Mouse (Mus musculus): ENCODE measurements around the gene Tmem102. TPM values are rescaled to one million over a fixed set of nuclear protein-coding genes. Genes with fewer than 3 reads are reported as not detected.
A peak's percentile ranks its signal among the peaks of the same experiment; 100 is the strongest.

The Tmem102 gene
- polyA plus RNA-seq, 1 experiment from 2014 or later = 4.1 TPM

- Histone ChIP-seq H3K4me2 (ENCODE audit: low read depth, low read length) (no peak overlapping the region), H3K9ac (ENCODE audit: low read depth, low read length) (no peak overlapping the region), H3K9me3 (ENCODE audit: control insufficient read depth, low read length) (no peaks in the 10 kb centered on the region), H3K27ac (replicated peaks; ENCODE audit: low read depth, low read length) (no peak overlapping the region), H3K4me3 (ENCODE audit: low read depth, low read length) (no peak overlapping the region), H3K4me1 (ENCODE audit: control insufficient read depth, insufficient read depth, low read length) (no peaks in the 10 kb centered on the region; the same call in 1 of the 2 replicates), H3K27me3 (replicated peaks; ENCODE audit: control insufficient read depth, insufficient read depth, low read length) (no peaks in the 10 kb centered on the region), H3K36me3 (ENCODE audit: control insufficient read depth, insufficient read depth, low read length) (peaks cover 29% of the 10 kb centered on the region)
- DNase-seq (ENCODE audit: low spot score) (no peak), ATAC-seq (ENCODE audit: low read depth) (no peak)
- WGBS = 49% methylated on average over 5 of the region's 5 CpGs
Measured at GRCm38 (mm10) chr11:69774961-69775360, 30.5 kb downstream of the Tmem102 start.

GRCm38 (mm10) chr11:69767625-69767909 lies 37.9 kb downstream of the Tmem102 start:
- 58% methylated on average over 4 of the region's 4 CpGs for WGBS
- Histone ChIP-seq H3K9me3 (ENCODE audit: control insufficient read depth, low read length) (no peaks in the 10 kb centered on the region), H3K4me1 (ENCODE audit: control insufficient read depth, insufficient read depth, low read length) (no peaks in the 10 kb centered on the region), H3K27ac (replicated peaks; ENCODE audit: low read depth, low read length) (0 out of 2 replicates have a peak overlapping the region, but pooled peaks have one; percentile 93), H3K4me3 (ENCODE audit: low read depth, low read length) (no peak overlapping the region), H3K4me2 (ENCODE audit: low read depth, low read length) (peak overlapping the region; percentile 68; the same call in 1 of the 2 replicates), H3K36me3 (ENCODE audit: control insufficient read depth, insufficient read depth, low read length) (no peaks in the 10 kb centered on the region), H3K9ac (ENCODE audit: low read depth, low read length) (no peak overlapping the region), H3K27me3 (replicated peaks; ENCODE audit: control insufficient read depth, insufficient read depth, low read length) (no peaks in the 10 kb centered on the region)
- DNase-seq (ENCODE audit: low spot score) (no peak), ATAC-seq (ENCODE audit: low read depth) (no peak)

DNA sequence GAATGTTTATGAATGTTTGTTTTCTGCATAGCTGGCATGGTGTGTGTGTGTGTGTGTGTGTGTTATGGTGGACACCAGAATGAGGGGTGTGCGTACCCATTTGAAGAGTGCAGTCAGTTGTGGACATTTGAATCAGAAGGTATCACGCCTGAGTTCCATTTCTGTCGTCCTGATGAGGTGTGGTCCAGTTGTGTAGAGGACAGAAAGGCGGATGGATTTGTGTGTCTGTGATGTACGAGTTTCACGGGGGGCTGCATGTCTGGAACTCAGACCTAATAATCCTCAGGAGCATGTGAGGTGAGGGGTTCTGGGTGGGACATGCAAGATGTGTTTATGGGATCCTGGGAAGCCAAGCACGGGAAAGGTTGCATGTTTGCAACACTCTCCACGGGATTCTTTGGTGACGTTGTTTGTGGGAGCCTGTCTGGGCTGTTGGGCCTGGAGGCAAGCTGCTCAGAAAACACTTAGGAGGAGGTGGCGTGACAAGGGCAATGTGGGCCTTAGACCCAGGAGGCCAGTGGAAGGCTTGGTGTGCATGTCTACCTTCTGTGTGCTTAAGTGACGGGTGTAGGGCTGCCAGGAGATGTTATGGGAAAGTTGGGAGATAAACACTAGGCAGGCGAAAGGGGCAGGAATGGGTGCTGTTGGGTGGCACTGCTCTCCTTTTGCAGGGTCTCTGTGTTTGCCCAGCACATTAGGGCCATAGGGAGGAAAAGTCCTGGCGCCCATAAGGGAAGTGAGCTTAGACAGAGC lies 38.4 kb downstream of the Tmem102 start:
- no peaks in the 10 kb centered on the region for H3K27me3 ChIP-seq (replicated peaks; ENCODE audit: control insufficient read depth, insufficient read depth, low read length)
- peak overlapping the region; percentile 68 for H3K4me2 ChIP-seq (ENCODE audit: low read depth, low read length)
- peak overlapping the region; percentile 92 for H3K4me3 ChIP-seq (ENCODE audit: low read depth, low read length)
- peak overlapping the region; percentile 93; the same call in 1 of the 2 replicates for H3K27ac ChIP-seq (replicated peaks; ENCODE audit: low read depth, low read length)
- no peaks in the 10 kb centered on the region for H3K4me1 ChIP-seq (ENCODE audit: control insufficient read depth, insufficient read depth, low read length)
- DNase-seq (ENCODE audit: low spot score) (no peak), ATAC-seq (ENCODE audit: low read depth) (no peak)
- H3K9me3 ChIP-seq (ENCODE audit: control insufficient read depth, low read length) = no peaks in the 10 kb centered on the region
- H3K9ac ChIP-seq (ENCODE audit: low read depth, low read length) = peak overlapping the region; percentile 98
- H3K36me3 ChIP-seq (ENCODE audit: control insufficient read depth, insufficient read depth, low read length) = no peaks in the 10 kb centered on the region
- 51% methylated on average over 13 of the region's 13 CpGs for WGBS

DNA sequence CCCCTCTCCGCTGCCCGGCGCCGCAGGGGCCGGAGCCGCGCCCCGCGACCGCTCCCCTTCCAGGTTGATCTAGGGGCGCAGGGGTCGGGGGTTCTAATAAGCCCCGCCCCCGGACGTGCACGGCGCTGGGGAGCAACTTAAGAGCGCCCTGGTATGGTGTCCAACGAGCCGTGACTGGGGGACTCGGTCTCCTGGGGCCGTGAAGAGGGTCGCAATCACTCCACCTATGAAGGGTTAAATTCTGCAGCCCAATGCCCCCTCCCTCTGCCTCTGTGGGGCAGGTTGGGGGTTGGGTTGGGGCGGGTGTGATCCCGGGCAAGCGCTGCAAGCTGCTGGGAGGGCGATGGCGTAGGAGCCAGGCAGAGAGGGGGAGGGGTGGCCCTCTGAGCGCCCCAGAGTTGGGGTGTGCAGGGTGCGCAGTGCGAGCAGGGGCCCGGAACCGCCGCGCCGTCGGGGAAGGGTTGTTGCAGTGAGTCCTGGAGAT lies 39.3 kb downstream of the Tmem102 start:
- peak; percentile 84 for ATAC-seq (ENCODE audit: low read depth)
- peak overlapping the region; percentile 92 for H3K4me3 ChIP-seq (ENCODE audit: low read depth, low read length)
- 1% methylated on average over 26 of the region's 37 CpGs for WGBS
- H3K36me3 ChIP-seq (ENCODE audit: control insufficient read depth, insufficient read depth, low read length) = no peaks in the 10 kb centered on the region
- no peaks in the 10 kb centered on the region for H3K27me3 ChIP-seq (replicated peaks; ENCODE audit: control insufficient read depth, insufficient read depth, low read length)
- H3K4me2 ChIP-seq (ENCODE audit: low read depth, low read length) = peak overlapping the region; percentile 68
- H3K9me3 ChIP-seq (ENCODE audit: control insufficient read depth, low read length) = no peaks in the 10 kb centered on the region
- H3K4me1 ChIP-seq (ENCODE audit: control insufficient read depth, insufficient read depth, low read length) = no peaks in the 10 kb centered on the region
- DNase-seq (ENCODE audit: low spot score) = peak; percentile 69
- peak overlapping the region; percentile 93 for H3K27ac ChIP-seq (replicated peaks; ENCODE audit: low read depth, low read length)
- H3K9ac ChIP-seq (ENCODE audit: low read depth, low read length) = peak overlapping the region; percentile 98

DNA sequence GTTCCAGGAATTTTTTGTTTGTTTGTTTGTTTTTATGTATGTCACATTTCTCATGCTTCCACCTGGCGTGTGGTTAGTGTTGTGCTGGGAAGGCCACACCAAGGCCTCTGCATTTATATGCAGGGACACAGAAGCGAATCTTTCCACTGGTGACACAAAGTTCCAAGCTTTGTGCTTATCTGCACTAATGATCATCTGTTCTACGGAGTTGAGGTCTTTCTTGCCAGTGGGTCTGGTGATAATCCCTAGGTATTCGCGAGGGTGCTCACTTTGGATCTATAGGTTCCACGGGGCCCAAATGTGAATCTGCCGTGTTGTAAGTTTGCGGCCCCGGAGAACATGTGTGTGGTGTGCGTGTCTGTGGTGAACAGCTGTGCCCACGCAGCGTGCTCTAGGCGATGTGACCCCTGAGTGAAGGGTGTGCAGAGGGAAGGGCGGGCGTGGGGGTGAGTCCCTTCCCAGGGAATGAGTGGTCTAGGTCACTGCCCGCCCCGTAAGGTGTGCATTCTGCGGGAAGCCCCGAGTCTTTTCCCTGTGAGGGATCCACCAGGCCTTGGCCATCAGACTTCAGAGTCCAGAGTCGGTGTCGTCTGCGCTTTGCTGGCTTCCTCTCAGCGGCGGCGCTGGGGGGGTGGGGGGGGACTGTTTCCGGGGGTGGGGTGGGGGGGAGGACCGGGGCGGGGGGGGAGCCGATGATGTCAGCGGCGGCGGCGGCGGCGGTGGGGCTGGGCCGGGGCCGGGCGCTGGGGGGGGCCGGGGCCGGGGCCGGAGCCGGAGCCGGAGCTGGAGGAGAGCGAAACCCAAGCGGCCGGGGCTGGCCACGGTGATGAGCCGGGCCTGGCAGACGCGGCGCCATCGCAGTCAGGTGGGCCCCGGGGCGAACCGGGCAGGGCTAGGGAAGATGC lies 40.0 kb downstream of the Tmem102 start, which contains the start of gene Zbtb4:
TSS of gene Zbtb4 (plus strand) at position 692 of the 905 bp plus-strand sequence.
- H3K4me1 ChIP-seq (ENCODE audit: control insufficient read depth, insufficient read depth, low read length) = peaks cover 2% of the 10 kb centered on the region; the same call in 1 of the 2 replicates
- peak within 1 kb of the TSS; percentile 68 for H3K4me2 ChIP-seq (ENCODE audit: low read depth, low read length)
- H3K9ac ChIP-seq (ENCODE audit: low read depth, low read length) = peak within 1 kb of the TSS; percentile 98
- H3K9me3 ChIP-seq (ENCODE audit: control insufficient read depth, low read length) = no peaks in the 10 kb centered on the region
- H3K4me3 ChIP-seq (ENCODE audit: low read depth, low read length) = peak within 1 kb of the TSS; percentile 92
- peak; percentile 49 for DNase-seq (ENCODE audit: low spot score)
- ATAC-seq (ENCODE audit: low read depth) = peak; percentile 71
- no peaks in the 10 kb centered on the region for H3K27me3 ChIP-seq (replicated peaks; ENCODE audit: control insufficient read depth, insufficient read depth, low read length)
- 34% methylated on average over 18 of the region's 55 CpGs for WGBS
- H3K27ac ChIP-seq (replicated peaks; ENCODE audit: low read depth, low read length) = peak within 1 kb of the TSS; percentile 93
- no peaks in the 10 kb centered on the region for H3K36me3 ChIP-seq (ENCODE audit: control insufficient read depth, insufficient read depth, low read length)

GRCm38 (mm10) chr11:69763551-69763950 lies 41.9 kb downstream of the Tmem102 start:
- Histone ChIP-seq H3K9ac (ENCODE audit: low read depth, low read length) (no peak overlapping the region), H3K4me2 (ENCODE audit: low read depth, low read length) (no peak overlapping the region), H3K27me3 (replicated peaks; ENCODE audit: control insufficient read depth, insufficient read depth, low read length) (no peaks in the 10 kb centered on the region), H3K27ac (replicated peaks; ENCODE audit: low read depth, low read length) (no peak overlapping the region), H3K4me3 (ENCODE audit: low read depth, low read length) (no peak overlapping the region), H3K9me3 (ENCODE audit: control insufficient read depth, low read length) (no peaks in the 10 kb centered on the region), H3K36me3 (ENCODE audit: control insufficient read depth, insufficient read depth, low read length) (no peaks in the 10 kb centered on the region), H3K4me1 (ENCODE audit: control insufficient read depth, insufficient read depth, low read length) (peaks cover 12% of the 10 kb centered on the region)
- ATAC-seq (ENCODE audit: low read depth) (no peak), DNase-seq (ENCODE audit: low spot score) (no peak)
- 64% methylated on average over 7 of the region's 7 CpGs for WGBS

GRCm38 (mm10) chr11:69761868-69762267 lies 43.6 kb downstream of the Tmem102 start, which contains the start of gene Slc35g3:
TSS of gene Slc35g3 (minus strand) at chr11:69761968.
- ATAC-seq (ENCODE audit: low read depth) (no peak), DNase-seq (ENCODE audit: low spot score) (no peak)
- no peaks in the 10 kb centered on the region for H3K36me3 ChIP-seq (ENCODE audit: control insufficient read depth, insufficient read depth, low read length)
- no peak within 1 kb of the TSS for H3K9ac ChIP-seq (ENCODE audit: low read depth, low read length)
- no peak within 1 kb of the TSS for H3K4me3 ChIP-seq (ENCODE audit: low read depth, low read length)
- H3K4me2 ChIP-seq (ENCODE audit: low read depth, low read length) = no peak within 1 kb of the TSS
- no peaks in the 10 kb centered on the region for H3K9me3 ChIP-seq (ENCODE audit: control insufficient read depth, low read length)
- H3K4me1 ChIP-seq (ENCODE audit: control insufficient read depth, insufficient read depth, low read length) = peaks cover 18% of the 10 kb centered on the region
- no peaks in the 10 kb centered on the region for H3K27me3 ChIP-seq (replicated peaks; ENCODE audit: control insufficient read depth, insufficient read depth, low read length)
- 87% methylated on average over 1 of the region's 1 CpGs for WGBS
- no peak within 1 kb of the TSS for H3K27ac ChIP-seq (replicated peaks; ENCODE audit: low read depth, low read length)

DNA sequence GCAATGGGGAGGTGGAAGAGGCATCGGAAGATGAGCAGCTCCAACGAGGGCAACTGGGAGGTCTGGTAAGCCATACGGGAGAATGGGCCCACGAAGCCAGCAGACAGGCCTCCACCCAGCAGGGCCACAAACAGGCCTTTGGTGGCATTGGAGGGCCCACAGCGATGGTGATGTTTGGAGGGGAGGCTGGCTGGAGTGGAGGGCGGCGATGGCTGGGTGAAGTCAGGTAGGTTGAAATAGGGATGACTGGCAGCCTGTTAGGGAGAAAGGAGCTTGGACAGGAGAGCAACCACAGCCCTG lies 44.6 kb downstream of the Tmem102 start:
- no peak overlapping the region for H3K9ac ChIP-seq (ENCODE audit: low read depth, low read length)
- H3K36me3 ChIP-seq (ENCODE audit: control insufficient read depth, insufficient read depth, low read length) = no peaks in the 10 kb centered on the region
- H3K4me2 ChIP-seq (ENCODE audit: low read depth, low read length) = no peak overlapping the region
- 90% methylated on average over 7 of the region's 7 CpGs for WGBS
- no peak overlapping the region for H3K27ac ChIP-seq (replicated peaks; ENCODE audit: low read depth, low read length)
- H3K4me1 ChIP-seq (ENCODE audit: control insufficient read depth, insufficient read depth, low read length) = peaks cover 25% of the 10 kb centered on the region
- H3K27me3 ChIP-seq (replicated peaks; ENCODE audit: control insufficient read depth, insufficient read depth, low read length) = no peaks in the 10 kb centered on the region
- ATAC-seq (ENCODE audit: low read depth) = no peak
- H3K9me3 ChIP-seq (ENCODE audit: control insufficient read depth, low read length) = no peaks in the 10 kb centered on the region
- DNase-seq (ENCODE audit: low spot score) = no peak
- H3K4me3 ChIP-seq (ENCODE audit: low read depth, low read length) = no peak overlapping the region

All from embryonic facial prominence, embryonic 14.5 days (tissue).